Mouse (Mus musculus) spleen, postnatal 4 days (tissue): Measurements from ENCODE around the gene Slc22a18.

Experiments used
- DNase-seq, 2 experiments: peaks; one replicate each; pipeline ENCODE4 v3.0.0; 2022; ENCODE audit warnings: low spot score in 2 of 2

Slc22a18 gene

GRCm38 (mm10) chr7:143473347-143474101 lies at the start of gene Slc22a18:
Gene Slc22a18 (plus strand): TSS chr7:143473736.
- DNase-seq: no peak

GRCm38 (mm10) chr7:143428142-143428813 lies 45.3 kb upstream of the Slc22a18 start:
- no peak for DNase-seq

- no peak for DNase-seq
Measured at GRCm38 (mm10) chr7:143428814-143429499, 44.6 kb upstream of the Slc22a18 start.

GRCm38 (mm10) chr7:143432631-143433030 lies 40.9 kb upstream of the Slc22a18 start:
- DNase-seq: no peak

- DNase-seq: no peak
Measured at GRCm38 (mm10) chr7:143433331-143433730, 40.2 kb upstream of the Slc22a18 start.

GRCm38 (mm10) chr7:143437231-143437893 lies 36.2 kb upstream of the Slc22a18 start:
- no peak for DNase-seq

GRCm38 (mm10) chr7:143437894-143438581 lies 35.5 kb upstream of the Slc22a18 start:
- no peak for DNase-seq

- no peak for DNase-seq
Measured at GRCm38 (mm10) chr7:143438965-143439364, 34.6 kb upstream of the Slc22a18 start.

- no peak for DNase-seq
Measured at GRCm38 (mm10) chr7:143444580-143444954, 29.0 kb upstream of the Slc22a18 start.

GRCm38 (mm10) chr7:143444955-143445648 lies 28.4 kb upstream of the Slc22a18 start:
- no peak for DNase-seq

GRCm38 (mm10) chr7:143445651-143446460 lies 27.7 kb upstream of the Slc22a18 start:
- DNase-seq: no peak

GRCm38 (mm10) chr7:143447130-143447529 lies 26.4 kb upstream of the Slc22a18 start:
- DNase-seq: no peak

GRCm38 (mm10) chr7:143458963-143459331 lies 14.6 kb upstream of the Slc22a18 start:
- no peak for DNase-seq

- peak in 1 of 2 experiments; percentile 70 for DNase-seq
Measured at GRCm38 (mm10) chr7:143459332-143460211, 14.0 kb upstream of the Slc22a18 start.

GRCm38 (mm10) chr7:143460217-143460834 lies 13.2 kb upstream of the Slc22a18 start:
- DNase-seq: no peak

- peak; percentile 86 to 89 for DNase-seq
Measured at GRCm38 (mm10) chr7:143460874-143461273, 12.7 kb upstream of the Slc22a18 start, which contains the start of gene Cdkn1c. Gene Cdkn1c (minus strand): TSS chr7:143461050.

- no peak for DNase-seq
Measured at GRCm38 (mm10) chr7:143461294-143461870, 12.2 kb upstream of the Slc22a18 start.

- no peak for DNase-seq
Measured at GRCm38 (mm10) chr7:143461920-143462319, 11.6 kb upstream of the Slc22a18 start.
